Mouse (Mus musculus) embryonic facial prominence, embryonic 14.5 days (tissue): ENCODE results near the gene Gsg1l. TPM values are rescaled to one million over a fixed set of nuclear protein-coding genes. Genes with fewer than 3 reads are reported as not detected.

Experiments used
- ATAC-seq: fragments of 200-750 bp; cut with Nextera tagmentation; 2 replicates; pipeline ENCODE4 v1.8.0; 2017; ENCODE audit warnings: low read depth, moderate number of reproducible peaks, moderate TSS enrichment
- DNase-seq: peaks from one replicate; pipeline ENCODE4 v3.0.0-alpha.2; 2015; ENCODE audit warnings: low spot score
- H3K27ac ChIP-seq: fragments of 300-500 bp; sonication (generic); replicated peaks from 2 replicates; pipeline ENCODE4 v1.5.1; 2014; ENCODE audit warnings: low read depth, mild to moderate bottlenecking, low read length, moderate library complexity
- H3K27me3 ChIP-seq: fragments of 300-500 bp; sonication (generic); replicated peaks from 2 replicates; pipeline ENCODE4 v1.6.1; 2014; ENCODE audit warnings: low read length; ENCODE audit not compliant: control insufficient read depth, insufficient read depth
- H3K36me3 ChIP-seq: fragments of 300-500 bp; sonication (generic); 2 replicates; pipeline ENCODE4 v1.6.1; 2014; ENCODE audit warnings: low read length, mixed read lengths; ENCODE audit not compliant: control insufficient read depth, insufficient read depth
- H3K4me1 ChIP-seq: fragments of 300-500 bp; sonication (generic); 2 replicates; pipeline ENCODE4 v1.6.1; 2014; ENCODE audit warnings: antibody characterized with exemption, low read length; ENCODE audit not compliant: control insufficient read depth, insufficient read depth
- H3K4me2 ChIP-seq: fragments of 300-500 bp; sonication (generic); 2 replicates; pipeline ENCODE4 v1.6.1; 2014; ENCODE audit warnings: low read depth, mild to moderate bottlenecking, low read length, moderate library complexity, mixed read lengths
- H3K4me3 ChIP-seq: fragments of 300-500 bp; sonication (generic); 2 replicates; pipeline ENCODE4 v1.5.1; 2014; ENCODE audit warnings: low read depth, mild to moderate bottlenecking, low read length
- H3K9ac ChIP-seq: fragments of 300-500 bp; sonication (generic); 2 replicates; pipeline ENCODE4 v1.6.1; 2014; ENCODE audit warnings: low read depth, mild to moderate bottlenecking, low read length, moderate library complexity, mixed read lengths
- H3K9me3 ChIP-seq: fragments of 300-500 bp; sonication (generic); 2 replicates; pipeline ENCODE4 v1.6.1; 2016; ENCODE audit warnings: low read length; ENCODE audit not compliant: control insufficient read depth
- WGBS: fragments of 180-500 bp; shearing (Covaris S2); extraction: QIAGEN DNeasy Blood & Tissue Kit; methylation state at CpG from one replicate; pipeline ENCODE4 v1.1.7; 2014; 5-methylcytosine and 5-hydroxymethylcytosine counted together
- polyA plus RNA-seq: library from polyadenylated mRNA; unstranded; fragments of >200 nt; fragmentation: Nextera tagmentation; extraction: Ambion mirVana; gene quantifications from 2 replicates; pipeline ENCODE4 v1.2.1, GENCODE M21; 2014

The Gsg1l gene
- polyA plus RNA-seq, 1 experiment from 2014 or later, result 2.0 TPM

DNA sequence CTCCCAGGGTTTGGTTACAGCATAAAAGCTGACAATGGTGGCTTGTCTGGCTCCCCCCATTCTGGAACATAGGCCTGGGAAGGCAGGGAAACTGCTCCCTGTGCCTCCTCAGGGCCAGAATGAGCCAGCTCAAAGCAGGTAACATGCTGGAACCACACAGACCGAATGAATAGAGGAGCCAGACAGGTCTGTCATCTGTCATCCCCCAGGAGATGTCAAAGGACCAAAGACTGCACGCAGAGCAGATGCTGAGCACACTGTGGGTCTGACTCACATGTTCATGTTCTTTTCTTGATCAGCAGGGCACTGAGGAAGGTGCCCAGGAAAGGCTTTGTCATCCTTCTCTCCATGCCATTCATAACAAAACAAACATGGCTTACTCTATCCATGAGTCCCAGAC lies 90.4 kb downstream of the Gsg1l start:
- H3K4me3 ChIP-seq, result no peak overlapping the region
- H3K9ac ChIP-seq, result no peak overlapping the region
- H3K27ac ChIP-seq, result no peak overlapping the region
- no peaks in the 10 kb centered on the region for H3K4me1 ChIP-seq
- DNase-seq (no peak), ATAC-seq (peak; percentile 33; the same call in 1 of the 2 replicates)
- H3K4me2 ChIP-seq, result no peak overlapping the region
- WGBS, result 28% methylated on average over 2 of the region's 2 CpGs
- no peaks in the 10 kb centered on the region for H3K9me3 ChIP-seq
- no peaks in the 10 kb centered on the region for H3K27me3 ChIP-seq
- H3K36me3 ChIP-seq, result no peaks in the 10 kb centered on the region

DNA sequence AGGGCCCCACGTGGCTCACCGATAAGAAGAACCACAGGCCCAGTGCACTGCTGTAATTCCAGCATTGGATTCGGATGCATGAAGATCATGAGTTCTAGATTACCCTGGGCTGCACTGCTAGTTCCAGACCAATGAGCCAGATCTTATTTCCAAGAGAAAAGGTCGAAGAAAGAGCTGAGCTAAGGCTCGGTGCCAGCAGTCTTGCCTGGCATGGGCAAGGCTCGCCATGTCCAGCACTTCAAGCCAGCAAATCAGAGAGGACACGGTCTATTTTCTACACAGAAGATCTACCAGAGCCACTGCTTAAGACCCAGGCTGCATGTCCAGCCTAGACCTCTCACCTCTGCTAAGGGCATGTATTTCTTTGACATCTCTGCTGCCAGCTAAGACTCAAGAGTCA lies 92.2 kb downstream of the Gsg1l start:
- H3K9me3 ChIP-seq, result no peaks in the 10 kb centered on the region
- no peak overlapping the region for H3K4me3 ChIP-seq
- H3K27me3 ChIP-seq, result no peaks in the 10 kb centered on the region
- H3K9ac ChIP-seq, result no peak overlapping the region
- no peak for ATAC-seq
- H3K4me1 ChIP-seq, result no peaks in the 10 kb centered on the region
- no peak for DNase-seq
- H3K27ac ChIP-seq, result no peak overlapping the region
- no peak overlapping the region for H3K4me2 ChIP-seq
- 80% methylated on average over 7 of the region's 7 CpGs for WGBS
- H3K36me3 ChIP-seq, result no peaks in the 10 kb centered on the region

DNA sequence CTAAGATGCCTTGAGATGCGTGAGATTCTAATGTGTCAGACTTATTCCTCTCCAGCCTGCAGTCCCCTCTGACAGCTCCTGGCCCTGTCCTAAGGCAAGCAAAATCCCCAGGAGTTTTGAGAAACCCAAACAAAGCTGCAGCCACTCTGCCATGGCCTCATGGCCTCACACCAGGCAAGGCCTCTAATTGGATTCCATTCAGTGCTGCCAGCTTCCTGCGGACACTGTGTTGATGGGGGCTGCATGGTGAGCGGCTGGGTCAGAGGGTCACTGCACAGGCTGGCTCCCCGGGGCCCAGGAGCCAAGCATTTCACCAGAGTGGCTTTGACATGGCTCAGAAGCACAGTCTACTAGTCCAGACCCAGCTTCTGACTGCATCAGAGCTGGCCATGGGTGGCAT lies 92.7 kb downstream of the Gsg1l start:
- no peaks in the 10 kb centered on the region for H3K4me1 ChIP-seq
- no peak overlapping the region for H3K9ac ChIP-seq
- no peak overlapping the region for H3K4me2 ChIP-seq
- H3K27ac ChIP-seq, result no peak overlapping the region
- H3K9me3 ChIP-seq, result no peaks in the 10 kb centered on the region
- ATAC-seq (no peak), DNase-seq (no peak)
- H3K27me3 ChIP-seq, result no peaks in the 10 kb centered on the region
- H3K4me3 ChIP-seq, result no peak overlapping the region
- no peaks in the 10 kb centered on the region for H3K36me3 ChIP-seq
- 21% methylated on average over 4 of the region's 4 CpGs for WGBS

DNA sequence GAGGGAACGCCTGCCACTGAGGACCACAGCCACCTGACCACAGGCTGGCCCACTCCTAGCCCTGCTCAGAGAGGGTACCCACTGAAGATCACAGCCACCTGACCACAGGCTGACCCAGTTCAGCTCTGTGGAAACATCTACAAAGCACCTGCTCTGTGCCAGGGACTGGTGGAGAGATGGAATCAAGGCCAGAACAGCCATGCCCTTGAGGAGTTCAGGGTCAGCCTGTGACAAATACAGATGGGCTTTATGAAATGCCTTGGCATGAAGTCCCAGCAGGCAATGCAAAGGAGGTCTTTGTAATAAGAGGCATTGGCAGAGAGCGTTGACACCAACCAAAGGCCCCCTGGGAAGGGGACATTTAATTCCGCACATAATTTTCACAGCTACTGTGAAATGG lies 93.9 kb downstream of the Gsg1l start:
- H3K4me1 ChIP-seq, result no peaks in the 10 kb centered on the region
- H3K4me2 ChIP-seq, result no peak overlapping the region
- ATAC-seq (no peak), DNase-seq (no peak)
- WGBS, result 86% methylated on average over 3 of the region's 3 CpGs
- no peaks in the 10 kb centered on the region for H3K36me3 ChIP-seq
- no peaks in the 10 kb centered on the region for H3K27me3 ChIP-seq
- no peak overlapping the region for H3K27ac ChIP-seq
- no peak overlapping the region for H3K9ac ChIP-seq
- no peaks in the 10 kb centered on the region for H3K9me3 ChIP-seq
- H3K4me3 ChIP-seq, result no peak overlapping the region

DNA sequence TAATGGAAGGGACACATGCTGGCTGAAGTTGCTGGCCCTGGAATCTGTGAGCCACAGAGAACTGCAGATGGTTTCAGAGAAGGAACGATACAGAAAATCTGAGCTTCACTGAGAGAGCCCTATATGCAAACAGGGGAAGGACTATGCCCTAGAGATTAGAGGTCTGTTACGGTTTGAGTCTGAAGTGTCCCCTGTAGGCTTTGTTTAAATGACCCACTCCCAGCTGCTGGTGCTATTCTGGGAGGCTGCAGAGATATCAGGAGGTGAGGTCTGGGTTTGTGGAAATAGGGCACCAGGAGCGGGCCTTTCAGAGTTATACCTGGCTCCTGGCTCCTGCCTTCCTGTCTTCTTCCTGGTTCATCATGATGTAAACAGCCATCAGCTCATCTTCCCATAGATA lies 95.1 kb downstream of the Gsg1l start:
- Histone ChIP-seq H3K9me3 (no peaks in the 10 kb centered on the region), H3K27ac (no peak overlapping the region), H3K36me3 (no peaks in the 10 kb centered on the region), H3K27me3 (no peaks in the 10 kb centered on the region), H3K4me3 (no peak overlapping the region), H3K4me1 (no peaks in the 10 kb centered on the region), H3K9ac (no peak overlapping the region), H3K4me2 (no peak overlapping the region)
- WGBS, result 79% methylated on average over 3 of the region's 3 CpGs
- DNase-seq (no peak), ATAC-seq (no peak)

DNA sequence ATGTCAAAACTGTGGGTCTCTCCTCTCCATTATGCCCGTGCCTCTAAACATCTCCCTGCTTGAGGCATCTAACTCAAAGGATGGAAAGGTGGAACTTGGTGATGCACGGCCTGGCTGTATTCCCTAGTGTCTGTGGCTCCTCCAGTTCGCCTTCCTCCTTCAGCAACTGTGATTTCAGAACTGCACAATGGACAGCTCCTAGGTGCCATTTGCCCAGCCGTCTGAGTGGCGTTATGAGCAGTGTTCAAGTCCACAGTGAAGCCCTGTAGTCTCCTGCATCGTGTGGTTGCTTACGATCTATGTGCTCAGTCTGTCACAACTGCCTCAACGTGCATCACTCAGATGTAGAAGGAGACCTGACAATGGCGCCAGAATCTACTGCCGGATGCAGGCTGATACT lies 96.6 kb downstream of the Gsg1l start:
- WGBS, result 64% methylated on average over 10 of the region's 10 CpGs
- H3K36me3 ChIP-seq, result no peaks in the 10 kb centered on the region
- H3K4me2 ChIP-seq, result no peak overlapping the region
- H3K4me3 ChIP-seq, result no peak overlapping the region
- no peak for ATAC-seq
- DNase-seq, result no peak
- H3K4me1 ChIP-seq, result no peaks in the 10 kb centered on the region
- H3K27me3 ChIP-seq, result no peaks in the 10 kb centered on the region
- no peaks in the 10 kb centered on the region for H3K9me3 ChIP-seq
- H3K27ac ChIP-seq, result no peak overlapping the region
- no peak overlapping the region for H3K9ac ChIP-seq

DNA sequence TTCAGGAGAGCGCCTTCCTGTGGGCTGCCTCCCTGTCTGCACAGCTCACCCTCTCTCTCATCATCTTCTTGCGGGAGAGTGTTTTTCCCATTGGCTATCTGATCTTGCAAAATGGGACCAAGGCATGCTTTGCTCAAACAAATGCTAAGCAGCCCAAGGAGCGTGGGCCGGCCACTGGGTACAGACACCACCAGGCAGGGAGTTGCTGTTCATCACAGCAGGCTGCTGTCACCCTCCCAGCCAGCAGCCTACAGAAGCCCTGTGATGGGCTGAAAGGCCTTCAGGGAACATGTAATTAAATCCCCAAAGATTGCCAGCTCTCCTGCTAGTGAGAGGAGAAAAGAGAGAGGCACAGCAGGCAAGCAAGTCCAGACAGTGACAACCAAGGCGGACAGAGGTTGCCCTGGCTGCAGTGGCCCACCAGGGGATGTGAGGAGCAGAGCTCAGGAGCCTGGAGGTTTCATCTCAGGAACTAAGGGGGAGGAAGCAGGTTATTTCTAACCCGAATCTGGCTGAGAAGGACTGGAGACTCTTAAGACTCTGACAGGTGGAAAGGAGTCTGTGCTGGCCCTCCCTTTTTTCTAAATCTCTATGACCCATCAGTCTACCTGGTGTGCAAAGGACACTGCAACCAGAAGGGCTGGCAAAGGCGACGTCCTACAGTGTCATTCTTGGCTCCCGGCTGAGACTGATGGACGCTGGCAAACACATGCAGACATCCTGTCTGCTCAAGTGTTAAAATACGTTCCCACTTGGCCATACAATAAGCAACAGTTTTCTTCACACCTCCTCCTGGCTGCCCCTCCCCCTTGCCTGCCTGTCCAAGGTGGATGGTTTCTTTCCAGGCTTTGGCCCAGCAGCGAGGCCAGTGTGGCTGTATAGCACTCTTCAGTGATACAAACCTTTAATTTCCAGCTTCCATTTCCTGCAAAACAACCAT lies 98.0 kb downstream of the Gsg1l start:
- WGBS, result 31% methylated on average over 12 of the region's 12 CpGs
- no peak for ATAC-seq

DNA sequence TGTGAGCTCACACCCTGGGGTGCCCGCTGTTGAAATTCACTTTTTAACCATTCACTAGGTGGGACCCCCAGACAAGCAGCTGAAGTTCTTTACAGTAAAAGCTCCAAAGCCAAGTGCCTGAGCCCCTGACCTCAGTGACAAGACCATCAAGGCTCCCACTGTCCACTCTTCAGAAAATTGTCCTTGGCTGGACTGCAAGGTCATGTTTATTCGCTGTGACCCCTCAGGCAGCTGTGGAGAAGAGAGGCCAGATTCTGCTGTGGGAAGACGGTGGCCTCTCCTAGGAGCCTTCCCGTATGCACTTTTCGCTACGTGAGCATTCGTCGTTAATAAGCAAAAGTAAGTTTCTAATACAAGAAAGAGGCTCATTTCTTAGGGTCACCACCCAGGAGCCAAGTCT lies 102.6 kb downstream of the Gsg1l start:
- Histone ChIP-seq H3K9ac (no peak overlapping the region), H3K27ac (no peak overlapping the region), H3K4me3 (no peak overlapping the region), H3K4me2 (no peak overlapping the region), H3K9me3 (no peaks in the 10 kb centered on the region), H3K4me1 (no peaks in the 10 kb centered on the region), H3K27me3 (no peaks in the 10 kb centered on the region), H3K36me3 (no peaks in the 10 kb centered on the region)
- ATAC-seq (no peak), DNase-seq (no peak)
- 76% methylated on average over 8 of the region's 8 CpGs for WGBS

More for the DNA sequence above, 98.0 kb downstream of the Gsg1l start:
- H3K4me1 ChIP-seq, result no peaks in the 10 kb centered on the region
- H3K36me3 ChIP-seq, result no peaks in the 10 kb centered on the region
- H3K27ac ChIP-seq, result no peak overlapping the region
- peak; percentile 26 for DNase-seq
- H3K9me3 ChIP-seq, result no peaks in the 10 kb centered on the region
- no peak overlapping the region for H3K4me2 ChIP-seq
- H3K27me3 ChIP-seq, result no peaks in the 10 kb centered on the region
- no peak overlapping the region for H3K4me3 ChIP-seq
- H3K9ac ChIP-seq, result no peak overlapping the region

DNA sequence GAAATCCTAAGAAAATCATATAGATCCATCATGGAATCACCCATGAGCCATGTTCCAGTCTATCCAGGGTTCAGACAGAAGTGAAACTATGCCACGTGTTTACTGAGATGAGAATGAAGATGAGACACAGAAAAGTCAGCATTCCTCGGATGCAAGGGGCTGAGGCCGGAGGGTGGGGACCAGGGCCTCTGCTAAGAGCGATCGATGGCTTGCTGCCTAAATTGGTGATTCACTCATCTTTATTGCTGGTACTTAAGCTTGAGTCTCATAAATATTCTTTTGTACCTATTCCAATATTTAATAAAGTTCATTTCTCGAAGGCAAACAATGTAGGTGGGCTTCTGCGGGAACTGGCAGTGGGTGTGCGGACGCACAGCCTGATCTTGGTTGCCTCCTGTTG lies 105.5 kb downstream of the Gsg1l start:
- no peak for DNase-seq
- H3K4me2 ChIP-seq, result no peak overlapping the region
- H3K27ac ChIP-seq, result no peak overlapping the region
- H3K9me3 ChIP-seq, result no peaks in the 10 kb centered on the region
- ATAC-seq, result no peak
- no peak overlapping the region for H3K9ac ChIP-seq
- H3K4me1 ChIP-seq, result peaks cover 13% of the 10 kb centered on the region
- no peaks in the 10 kb centered on the region for H3K36me3 ChIP-seq
- WGBS, result 81% methylated on average over 9 of the region's 9 CpGs
- H3K4me3 ChIP-seq, result no peak overlapping the region
- H3K27me3 ChIP-seq, result no peaks in the 10 kb centered on the region
